Mouse (Mus musculus) liver, adult 2 months (tissue): Measurements from ENCODE around the gene Gm49342. TPM values are rescaled to one million over a fixed set of nuclear protein-coding genes. Genes with fewer than 3 reads are reported as not detected.

Source experiments
- DNase-seq: peaks from one replicate; pipeline ENCODE4 v3.0.0-alpha.2; 2011; ENCODE audit warnings: low read depth, low spot score; ENCODE audit errors: extremely low read depth
- H3K27ac ChIP-seq: fragments of 200-500 bp; replicated peaks from 2 replicates; pipeline ENCODE4 v1.5.1; 2012; ENCODE audit warnings: low read depth, mild to moderate bottlenecking, control low read depth, inconsistent platforms, low read length; ENCODE audit not compliant: insufficient read depth
- H3K27me3 ChIP-seq: fragments of 200-500 bp; 2 replicates; pipeline ENCODE4 v1.6.1; 2012; ENCODE audit warnings: mild to moderate bottlenecking, moderate library complexity, low read length, inconsistent platforms; ENCODE audit not compliant: control insufficient read depth, insufficient read depth
- H3K36me3 ChIP-seq: fragments of 200-500 bp; 2 replicates; pipeline ENCODE4 v1.6.1; 2012; ENCODE audit warnings: low read length, inconsistent platforms; ENCODE audit not compliant: control insufficient read depth, insufficient read depth
- H3K4me1 ChIP-seq: fragments of 200-500 bp; 2 replicates; pipeline ENCODE4 v1.6.1; 2011; ENCODE audit warnings: low read length; ENCODE audit not compliant: control insufficient read depth, insufficient read depth
- H3K4me3 ChIP-seq: fragments of 200-500 bp; 2 replicates; pipeline ENCODE4 v1.5.1; 2011; ENCODE audit warnings: low read depth, mild to moderate bottlenecking, control low read depth, low read length, moderate library complexity; ENCODE audit not compliant: insufficient read depth
- H3K79me2 ChIP-seq: fragments of 200-500 bp; 2 replicates; pipeline ENCODE4 v1.6.1; 2012; ENCODE audit warnings: inconsistent platforms, mild to moderate bottlenecking, low read length, moderate library complexity; ENCODE audit not compliant: control insufficient read depth, insufficient read depth
- H3K9ac ChIP-seq: fragments of 200-500 bp; 2 replicates; pipeline ENCODE4 v1.6.1; 2012; ENCODE audit warnings: low read depth, mild to moderate bottlenecking, control low read depth, inconsistent platforms, low read length
- CTCF ChIP-seq: fragments of 200-500 bp; IDR thresholded peaks from 2 replicates; pipeline ENCODE4 v1.5.1; 2011; ENCODE audit warnings: low read depth, low read length, control low read depth
- POLR2A ChIP-seq: fragments of 200-500 bp; IDR thresholded peaks from 2 replicates; pipeline ENCODE4 v1.6.1; 2011; ENCODE audit warnings: low read length, control low read depth; ENCODE audit not compliant: insufficient read depth; ENCODE audit errors: extremely low read depth
- WGBS: fragments of 180-500 bp; shearing (Covaris S2); methylation state at CpG from one replicate; pipeline ENCODE4 v1.1.7; 2018; 5-methylcytosine and 5-hydroxymethylcytosine counted together
- polyA plus RNA-seq: library from polyadenylated mRNA; depleted of rRNA; stranded (reverse); fragments of >200 nt; gene quantifications from 2 replicates; pipeline ENCODE4 v1.2.3, GENCODE M21; 2012
- total RNA-seq: library from RNA; depleted of rRNA; stranded (reverse); fragments of >200 nt; gene quantifications from 2 replicates; pipeline ENCODE4 v1.2.3, GENCODE M21; 2014

The Gm49342 gene
- total and polyA plus RNA-seq, 2 experiments, result 45.7 to 94.7 TPM

GRCm38 (mm10) chr14:50924281-50925064 is 19.8 kb upstream of the Gm49342 start, which contains the start of the genes Osgep and Apex1:
Osgep (minus strand) TSS chr14:50924893.
Apex1 (plus strand) TSS chr14:50924968.
- Histone ChIP-seq H3K79me2 (no peaks in the 10 kb centered on the region), H3K4me1 (no peaks in the 10 kb centered on the region; the same call in none of the 2 replicates), H3K9ac (peak within 1 kb of the TSS; percentile 78), H3K27ac (peak within 1 kb of the TSS; percentile 64), H3K4me3 (peak within 1 kb of the TSS; percentile 64), H3K27me3 (no peaks in the 10 kb centered on the region), H3K36me3 (peaks cover 29% of the 10 kb centered on the region)
- WGBS, result under 1% methylated on average over 57 of the region's 57 CpGs
- TF ChIP-seq CTCF (no peak), POLR2A (peak; percentile 63; the same call in 1 of the 2 replicates)
- DNase-seq, result peak; percentile 95

- WGBS, result 2% methylated on average over 38 of the region's 38 CpGs
- Histone ChIP-seq H3K27me3 (no peaks in the 10 kb centered on the region), H3K27ac (peak overlapping the region; percentile 32), H3K79me2 (no peaks in the 10 kb centered on the region; the same call in 1 of the 2 replicates), H3K36me3 (peaks cover 29% of the 10 kb centered on the region), H3K4me1 (peaks cover 5% of the 10 kb centered on the region), H3K4me3 (peak overlapping the region; percentile 64), H3K9ac (peak overlapping the region; percentile 71)
- DNase-seq, result peak; percentile 31
- TF ChIP-seq CTCF (no peak), POLR2A (no peak)
Measured at GRCm38 (mm10) chr14:50925111-50925920, 19.0 kb upstream of the Gm49342 start.

GRCm38 (mm10) chr14:50927366-50927765 is 17.0 kb upstream of the Gm49342 start:
- peaks cover 29% of the 10 kb centered on the region for H3K36me3 ChIP-seq
- H3K9ac ChIP-seq, result no peak overlapping the region
- no peak for DNase-seq
- no peaks in the 10 kb centered on the region for H3K27me3 ChIP-seq
- H3K27ac ChIP-seq, result no peak overlapping the region
- H3K4me1 ChIP-seq, result peaks cover 9% of the 10 kb centered on the region
- no peak overlapping the region for H3K4me3 ChIP-seq
- WGBS, result 81% methylated on average over 3 of the region's 3 CpGs
- TF ChIP-seq CTCF, result no peak
- no peak for TF ChIP-seq POLR2A
- no peaks in the 10 kb centered on the region; the same call in 1 of the 2 replicates for H3K79me2 ChIP-seq

GRCm38 (mm10) chr14:50929951-50930350 is 14.4 kb upstream of the Gm49342 start:
- TF ChIP-seq POLR2A (no peak), CTCF (no peak)

GRCm38 (mm10) chr14:50930377-50930753 is 14.0 kb upstream of the Gm49342 start:
- Histone ChIP-seq H3K4me1 (peaks cover 9% of the 10 kb centered on the region), H3K27me3 (no peaks in the 10 kb centered on the region), H3K4me3 (peak overlapping the region; percentile 68), H3K9ac (peak overlapping the region; percentile 83), H3K36me3 (peaks cover 29% of the 10 kb centered on the region), H3K79me2 (no peaks in the 10 kb centered on the region; the same call in 1 of the 2 replicates), H3K27ac (peak overlapping the region; percentile 80)
- TF ChIP-seq CTCF (no peak), POLR2A (no peak)
- DNase-seq, result peak; percentile 69
- WGBS, result under 1% methylated on average over 38 of the region's 38 CpGs

More at GRCm38 (mm10) chr14:50929951-50930350, 14.4 kb upstream of the Gm49342 start:
- DNase-seq, result peak; percentile 18
- Histone ChIP-seq H3K4me1 (peaks cover 9% of the 10 kb centered on the region), H3K4me3 (peak overlapping the region; percentile 68), H3K79me2 (no peaks in the 10 kb centered on the region; the same call in 1 of the 2 replicates), H3K27me3 (no peaks in the 10 kb centered on the region), H3K27ac (peak overlapping the region; percentile 80), H3K36me3 (peaks cover 29% of the 10 kb centered on the region), H3K9ac (peak overlapping the region; percentile 83)
- WGBS, result 7% methylated on average over 10 of the region's 10 CpGs
